Mouse (Mus musculus) brain, adult 2 months (tissue): ENCODE measurements at regions not wholly inside any gene's neighbourhood (a gene's known extent, or its start where the extent isn't known, plus 50 kb on each side); places are given as distances from the start of the nearest gene placed in this dataset.

Experiments
- DNase-seq: peaks from one replicate; pipeline ENCODE4 v3.0.0; 2011; ENCODE audit warnings: low read depth, low spot score

GRCm38 (mm10) chr13:70124860-70125545 is 322.8 kb downstream of the Med10 start:
- peak; percentile 33 for DNase-seq

- DNase-seq, result peak; percentile 74
Measured at GRCm38 (mm10) chr13:70127310-70127709, 325.1 kb downstream of the Med10 start.

GRCm38 (mm10) chr13:70134544-70134943 is 332.3 kb downstream of the Med10 start:
- no peak for DNase-seq

GRCm38 (mm10) chr13:70136209-70136608 is 334.0 kb downstream of the Med10 start:
- no peak for DNase-seq

GRCm38 (mm10) chr13:70144461-70144860 is 342.3 kb downstream of the Med10 start:
- no peak for DNase-seq

GRCm38 (mm10) chr13:70145466-70145865 is 343.3 kb downstream of the Med10 start:
- no peak for DNase-seq

- DNase-seq, result peak; percentile 44
Measured at GRCm38 (mm10) chr13:70149041-70149898, 347.1 kb downstream of the Med10 start.

GRCm38 (mm10) chr13:70149899-70150184 is 347.6 kb downstream of the Med10 start:
- DNase-seq, result no peak

- no peak for DNase-seq
Measured at GRCm38 (mm10) chr13:70153062-70153461, 350.9 kb downstream of the Med10 start.

DNA sequence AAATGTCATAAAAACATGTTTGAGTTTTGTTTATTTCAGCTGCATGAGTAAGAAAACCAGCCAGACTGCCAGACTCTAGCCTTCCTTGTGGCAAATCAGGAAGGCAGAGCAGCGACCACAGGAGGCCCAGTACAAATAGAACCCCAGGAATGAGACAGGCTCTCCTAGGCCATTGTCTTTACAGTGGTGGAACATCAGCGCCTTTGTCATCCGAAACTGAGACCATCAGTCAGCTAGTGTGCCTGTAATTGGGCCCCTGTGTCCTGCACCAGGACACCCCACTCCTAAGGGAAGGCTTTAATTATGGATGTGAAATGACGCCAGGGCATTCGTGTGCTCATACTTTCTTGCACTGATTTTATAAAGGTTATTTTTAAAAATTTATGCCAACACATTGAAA is 353.4 kb downstream of the Med10 start:
- DNase-seq, result no peak

DNA sequence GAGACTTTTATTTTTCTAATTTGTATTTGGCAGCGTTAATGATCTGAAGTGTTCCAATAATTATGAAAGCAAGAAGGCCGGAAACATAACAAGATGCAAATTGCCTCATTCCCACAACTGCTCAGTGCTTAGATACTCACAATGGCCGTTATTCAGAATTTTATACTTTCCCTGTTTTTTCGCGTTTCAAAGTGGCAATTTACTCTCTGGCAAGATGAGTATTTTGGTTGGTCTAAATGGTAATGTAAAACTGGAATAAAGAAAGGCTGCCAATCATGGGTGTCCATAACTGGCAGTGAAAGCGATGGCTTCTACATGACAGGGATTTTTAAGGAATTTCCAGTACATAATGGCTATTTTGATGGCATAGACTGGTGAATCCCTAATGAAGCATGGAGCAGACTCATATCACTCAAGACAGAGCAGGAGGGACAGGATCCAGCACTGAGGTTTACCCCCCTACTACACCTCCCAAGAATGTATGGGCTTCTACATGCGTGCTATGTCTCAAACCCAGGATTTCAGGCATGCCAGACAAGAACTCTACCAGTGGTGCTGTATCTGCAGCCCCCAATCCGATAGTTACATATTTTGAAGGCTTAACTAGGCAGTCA is 354.9 kb downstream of the Med10 start:
- DNase-seq, result no peak

GRCm38 (mm10) chr13:70159065-70159464 is 356.9 kb downstream of the Med10 start:
- DNase-seq, result no peak

DNA sequence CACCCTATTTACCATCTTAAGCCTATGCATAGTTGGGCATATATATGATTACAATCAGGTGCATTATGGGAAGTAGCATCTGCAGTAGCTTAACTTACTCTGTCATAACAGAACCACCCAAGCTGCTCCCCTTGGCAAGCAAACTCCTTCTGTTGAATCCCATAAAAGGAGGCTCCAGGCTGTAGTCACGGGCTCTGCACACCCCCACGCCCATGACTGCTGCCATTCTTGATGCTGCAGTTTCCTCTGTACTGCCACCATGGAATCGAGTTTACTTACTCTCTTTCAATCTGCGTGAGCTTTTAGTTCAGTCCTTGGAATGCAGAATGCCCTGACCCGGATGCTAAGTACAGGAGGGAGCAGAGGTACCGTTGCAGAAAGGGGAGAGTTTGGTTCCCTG is 357.4 kb downstream of the Med10 start:
- DNase-seq, result peak; percentile 82

- no peak for DNase-seq
Measured at GRCm38 (mm10) chr13:70162115-70162514, 359.9 kb downstream of the Med10 start.

- DNase-seq, result no peak
Measured at GRCm38 (mm10) chr13:70165511-70166225, 363.5 kb downstream of the Med10 start.

DNA sequence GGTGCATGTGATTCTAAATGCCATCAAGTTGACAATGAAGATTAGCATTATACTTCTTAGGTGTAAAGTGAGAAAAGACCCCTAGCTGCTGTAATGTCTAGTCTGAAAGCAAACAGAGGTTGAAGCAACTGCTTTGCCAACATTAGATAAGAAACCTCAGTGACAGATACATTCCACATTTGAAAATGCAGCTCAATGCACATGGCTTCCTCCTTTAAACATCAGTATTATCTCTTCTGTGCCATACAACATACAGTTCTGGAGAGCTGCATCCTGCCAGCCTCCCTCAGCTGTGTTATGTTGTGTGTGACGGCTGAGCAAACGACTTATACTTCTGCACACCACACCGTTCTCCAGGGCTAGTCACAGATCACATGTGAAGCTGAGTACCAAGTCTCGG is 365.6 kb downstream of the Med10 start:
- no peak for DNase-seq

DNA sequence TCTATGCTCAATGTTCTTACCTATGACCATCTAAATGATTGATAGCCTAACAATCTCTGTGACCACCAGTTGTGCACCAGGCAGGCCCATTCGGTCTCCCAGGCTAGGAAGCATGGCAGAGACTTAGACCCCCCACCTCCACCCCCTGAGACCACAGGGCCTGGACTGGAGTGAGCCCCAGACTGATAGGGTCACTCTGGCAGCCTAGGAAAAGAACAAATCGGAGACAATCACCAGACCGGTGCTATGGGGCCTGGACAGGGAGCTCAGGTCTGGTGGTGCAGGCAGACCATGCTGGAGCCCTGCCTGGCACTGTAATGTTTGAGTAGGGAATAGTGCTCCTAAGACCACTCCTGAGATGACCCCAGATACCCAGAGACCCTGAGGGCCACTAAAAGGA is 366.7 kb downstream of the Med10 start:
- no peak for DNase-seq

DNA sequence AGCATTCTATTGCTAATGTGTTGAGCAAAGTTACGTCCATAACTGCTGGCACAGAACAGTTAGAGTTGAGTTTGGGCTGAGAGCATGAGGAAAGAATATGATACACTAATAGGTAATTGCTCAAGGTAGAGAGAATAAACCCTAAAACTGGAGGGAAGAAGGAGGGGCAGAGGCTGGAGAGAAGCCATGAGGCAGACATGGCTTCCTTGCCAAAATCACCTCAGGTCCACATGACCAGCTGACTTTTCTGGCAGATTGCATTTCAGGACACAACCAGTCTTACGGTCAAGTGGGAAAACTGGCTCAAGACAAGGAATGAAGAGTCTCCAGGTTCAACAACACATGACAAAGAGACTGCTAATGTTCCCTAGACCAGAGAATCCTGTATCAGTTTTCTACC is 374.9 kb downstream of the Med10 start:
- no peak for DNase-seq

- DNase-seq, result peak; percentile 27
Measured at GRCm38 (mm10) chr13:70178073-70178491, 375.9 kb downstream of the Med10 start.

- DNase-seq, result no peak
Measured at GRCm38 (mm10) chr13:70190978-70191377, 388.8 kb downstream of the Med10 start.

GRCm38 (mm10) chr13:70192101-70193025 is 390.2 kb downstream of the Med10 start:
- DNase-seq, result peak; percentile 83
